Mouse (Mus musculus) CH12.LX (cell line): ENCODE results near the gene Rnf182.

Experiments used
- BHLHE40 ChIP-seq: IDR thresholded peaks from 2 replicates; pipeline ENCODE4 v1.6.1; 2011; ENCODE audit warnings: mild to moderate bottlenecking, low read depth, low read length, improper control_type of control experiment
- CHD1 ChIP-seq: IDR thresholded peaks from 2 replicates; pipeline ENCODE4 v1.6.1; 2012; ENCODE audit warnings: low read depth, low read length, improper control_type of control experiment, inconsistent platforms
- CTCF ChIP-seq, 2 experiments: IDR thresholded peaks in 1 of 2; conservative IDR thresholded peaks in 1 of 2; 2 replicates each; pipeline ENCODE4 v1.5.1; 2011 to 2012; ENCODE audit warnings: low read depth in 2 of 2, low read length in 2 of 2, improper control_type of control experiment in 1 of 2, inconsistent platforms in 1 of 2, mild to moderate bottlenecking in 1 of 2, moderate library complexity in 1 of 2
- EP300 ChIP-seq: IDR thresholded peaks from 2 replicates; pipeline ENCODE4 v1.6.1; 2011; ENCODE audit warnings: low read length, improper control_type of control experiment
- IRF4 ChIP-seq: IDR thresholded peaks from 2 replicates; pipeline ENCODE4 v1.6.1; 2014; ENCODE audit warnings: low read depth, mild to moderate bottlenecking, inconsistent platforms, low read length, improper control_type of control experiment
- MAX ChIP-seq: IDR thresholded peaks from 2 replicates; pipeline ENCODE4 v1.6.1; 2011; ENCODE audit warnings: low read length, improper control_type of control experiment
- MYC ChIP-seq: IDR thresholded peaks from 2 replicates; pipeline ENCODE4 v1.6.1; 2011; ENCODE audit warnings: low read depth, mild to moderate bottlenecking, improper control_type of control experiment, low read length
- POLR2A ChIP-seq: IDR thresholded peaks from 2 replicates; pipeline ENCODE4 v1.6.1; 2011; ENCODE audit warnings: low read depth, mild to moderate bottlenecking, improper control_type of control experiment, low read length
- RAD21 ChIP-seq: IDR thresholded peaks from 2 replicates; pipeline ENCODE4 v1.6.1; 2011; ENCODE audit warnings: low read depth, mild to moderate bottlenecking, low read length, improper control_type of control experiment, moderate library complexity
- TCF12 ChIP-seq: IDR thresholded peaks from 2 replicates; pipeline ENCODE4 v1.6.1; 2014; ENCODE audit warnings: low read depth, mild to moderate bottlenecking, inconsistent platforms, low read length, improper control_type of control experiment
- USF2 ChIP-seq: conservative IDR thresholded peaks from 2 replicates; pipeline ENCODE4 v1.6.1; 2011; ENCODE audit warnings: low read depth, low read length, improper control_type of control experiment
- ZC3H11A ChIP-seq: IDR thresholded peaks from 2 replicates; pipeline ENCODE4 v1.6.1; 2012; ENCODE audit warnings: low read depth, mild to moderate bottlenecking, inconsistent platforms, low read length, improper control_type of control experiment

- TF ChIP-seq MYC (no peak), CTCF (conservative IDR thresholded peaks at IDR 0.05 in 1 of 2, IDR thresholded peaks at IDR 0.05 in 1 of 2; ENCODE audit: low read depth in 2 of 2, low read length in 2 of 2) (no peak), IRF4 (no peak), BHLHE40 (no peak), EP300 (no peak), POLR2A (no peak), MAX (no peak), ZC3H11A (no peak), TCF12 (no peak), RAD21 (no peak), CHD1 (no peak), USF2 (no peak)
Observed at GRCm38 (mm10) chr13:43591828-43592680, 23.5 kb upstream of the Rnf182 start.
